Mouse (Mus musculus): ENCODE results near the gene Chd4. TPM values are rescaled to one million over a fixed set of nuclear protein-coding genes. Genes with fewer than 3 reads are reported as not detected.

Chd4 gene
- polyA plus RNA-seq, 1 experiment from 2014 or later, result 90.7 TPM

GRCm38 (mm10) chr6:125131302-125132156, 35.7 kb downstream of the Chd4 start, which contains the start of gene Nop2:
Gene Nop2, plus strand, starts transcription at chr6:125131909.
- Histone ChIP-seq H3K36me3 (peaks cover 78% of the 10 kb centered on the region), H3K4me3 (peak within 1 kb of the TSS; percentile 94), H3K4me1 (peaks cover 22% of the 10 kb centered on the region), H3K27ac (replicated peaks) (peak within 1 kb of the TSS; percentile 91), H3K27me3 (ENCODE audit: low read depth, poor library complexity, severe bottlenecking) (no peaks in the 10 kb centered on the region), H3K9me3 (replicated peaks) (no peaks in the 10 kb centered on the region)
- WGBS, result under 1% methylated on average over 66 of the region's 66 CpGs
- DNase-seq (ENCODE audit: low spot score), result peak; percentile 96

DNA sequence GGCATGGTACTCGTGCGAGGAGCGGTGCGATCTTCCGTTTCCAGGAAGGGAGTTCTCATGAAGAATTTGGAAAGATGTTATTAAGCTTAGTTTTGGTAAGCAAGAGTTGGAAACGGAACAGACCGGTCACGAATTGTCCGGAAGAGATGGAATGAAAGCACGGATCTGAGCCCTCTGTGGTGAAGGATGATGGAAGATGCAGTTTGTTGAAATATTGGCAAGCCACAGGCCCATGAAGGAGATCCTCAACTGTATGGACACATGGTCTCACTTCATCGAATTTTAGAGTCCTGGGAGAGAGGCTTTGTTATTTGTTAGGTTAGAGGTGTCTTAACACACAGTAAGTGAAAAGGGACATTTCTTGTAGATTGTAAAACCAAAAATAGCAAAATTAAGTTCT, 36.7 kb downstream of the Chd4 start:
- 13% methylated on average over 11 of the region's 11 CpGs for WGBS
- Histone ChIP-seq H3K9me3 (replicated peaks) (no peaks in the 10 kb centered on the region), H3K36me3 (peaks cover 78% of the 10 kb centered on the region), H3K4me3 (peak overlapping the region; percentile 94), H3K27ac (replicated peaks) (peak overlapping the region; percentile 91), H3K4me1 (peaks cover 22% of the 10 kb centered on the region), H3K27me3 (ENCODE audit: low read depth, poor library complexity, severe bottlenecking) (no peaks in the 10 kb centered on the region)
- DNase-seq (ENCODE audit: low spot score), result no peak

DNA sequence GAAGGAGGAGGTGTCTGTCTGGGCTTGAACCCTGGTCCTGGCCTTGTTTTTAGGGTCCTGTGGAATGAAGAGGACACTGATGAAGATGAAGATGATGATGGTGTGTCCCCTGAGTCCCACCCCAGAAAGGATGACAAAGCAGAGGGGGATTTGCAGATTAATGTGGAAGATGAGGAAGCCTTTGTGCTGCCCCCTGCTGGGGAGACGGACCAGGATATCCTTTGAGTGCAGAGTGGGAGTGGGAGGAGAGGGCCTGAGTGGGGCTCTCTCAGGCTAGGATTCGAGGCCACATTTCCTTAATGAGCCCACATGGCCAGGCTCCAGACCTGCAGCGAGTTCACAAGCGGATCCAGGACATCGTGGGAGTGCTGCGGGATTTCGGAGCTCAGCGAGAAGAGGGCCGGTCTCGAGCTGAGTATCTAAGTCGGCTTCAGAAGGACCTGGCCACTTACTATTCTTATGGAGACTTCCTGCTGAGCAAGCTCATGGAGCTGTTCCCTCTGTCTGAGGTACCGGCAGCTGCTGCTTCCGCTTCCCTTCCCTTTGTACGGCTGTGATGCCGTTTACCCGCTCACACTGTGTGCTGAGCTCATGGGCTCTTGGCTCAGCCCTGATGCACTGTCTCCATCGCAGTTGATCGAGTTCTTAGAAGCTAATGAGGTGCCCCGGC, 41.4 kb downstream of the Chd4 start:
- Histone ChIP-seq H3K4me1 (peaks cover 15% of the 10 kb centered on the region), H3K9me3 (replicated peaks) (no peaks in the 10 kb centered on the region), H3K36me3 (peaks cover 92% of the 10 kb centered on the region), H3K27me3 (ENCODE audit: low read depth, poor library complexity, severe bottlenecking) (no peaks in the 10 kb centered on the region), H3K27ac (replicated peaks) (no peak overlapping the region), H3K4me3 (no peak overlapping the region)
- WGBS, result 92% methylated on average over 19 of the region's 19 CpGs
- DNase-seq (ENCODE audit: low spot score), result peak; percentile 44

DNA sequence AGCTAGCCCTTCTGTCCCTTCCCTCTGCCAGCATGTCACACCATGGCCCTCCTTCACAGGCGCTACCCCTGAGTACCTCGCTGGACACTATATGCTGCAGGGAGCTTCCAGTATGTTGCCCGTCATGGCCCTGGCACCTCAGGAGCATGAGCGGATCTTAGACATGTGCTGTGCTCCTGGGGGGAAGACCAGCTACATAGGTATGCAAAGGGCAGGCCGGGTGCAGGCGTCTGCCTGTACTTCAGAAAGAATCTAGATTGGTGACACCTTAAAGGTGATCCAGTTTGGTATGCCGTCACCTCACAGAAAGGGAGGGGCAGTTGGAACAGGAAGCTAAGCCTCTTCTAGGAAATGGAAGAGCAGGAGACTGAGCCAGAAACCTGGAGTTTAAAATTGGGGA, 44.0 kb downstream of the Chd4 start:
- Histone ChIP-seq H3K4me1 (peaks cover 11% of the 10 kb centered on the region), H3K9me3 (replicated peaks) (no peaks in the 10 kb centered on the region), H3K27me3 (ENCODE audit: low read depth, poor library complexity, severe bottlenecking) (no peaks in the 10 kb centered on the region), H3K36me3 (peaks cover 99% of the 10 kb centered on the region), H3K4me3 (no peak overlapping the region), H3K27ac (replicated peaks) (no peak overlapping the region)
- 94% methylated on average over 7 of the region's 7 CpGs for WGBS
- DNase-seq (ENCODE audit: low spot score), result no peak

DNA sequence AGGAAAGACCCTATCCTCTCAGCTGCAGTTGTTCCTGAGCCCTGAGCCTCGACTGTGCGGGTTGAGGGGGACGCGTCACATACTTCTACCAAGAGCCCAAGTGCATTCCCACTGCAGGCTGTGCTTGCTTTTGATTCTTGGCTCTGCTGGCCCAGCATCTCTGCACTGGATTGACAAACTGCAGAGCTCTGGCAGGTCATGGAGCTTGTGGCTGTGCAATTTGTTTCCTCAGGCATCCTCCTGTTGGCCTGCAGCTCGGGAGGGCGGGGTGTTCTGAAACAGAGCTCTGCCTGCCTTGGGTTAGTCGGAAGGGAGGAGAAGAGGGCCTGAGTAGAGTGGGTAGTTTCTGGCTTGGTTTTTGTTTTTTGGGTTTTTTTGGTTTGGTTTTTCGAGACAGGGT, 46.7 kb downstream of the Chd4 start:
- 94% methylated on average over 8 of the region's 8 CpGs for WGBS
- no peaks in the 10 kb centered on the region for H3K9me3 ChIP-seq (replicated peaks)
- H3K36me3 ChIP-seq, result peaks cover 72% of the 10 kb centered on the region
- DNase-seq (ENCODE audit: low spot score), result no peak
- H3K4me1 ChIP-seq, result peaks cover 36% of the 10 kb centered on the region
- no peak overlapping the region for H3K27ac ChIP-seq (replicated peaks)
- H3K4me3 ChIP-seq, result no peak overlapping the region
- no peaks in the 10 kb centered on the region for H3K27me3 ChIP-seq (ENCODE audit: low read depth, poor library complexity, severe bottlenecking)

GRCm38 (mm10) chr6:125143128-125143527, 47.3 kb downstream of the Chd4 start:
- H3K36me3 ChIP-seq, result peaks cover 68% of the 10 kb centered on the region
- no peaks in the 10 kb centered on the region for H3K9me3 ChIP-seq (replicated peaks)
- H3K27me3 ChIP-seq (ENCODE audit: low read depth, poor library complexity, severe bottlenecking), result no peaks in the 10 kb centered on the region
- no peak for DNase-seq (ENCODE audit: low spot score)
- 80% methylated on average over 3 of the region's 3 CpGs for WGBS
- no peak overlapping the region for H3K4me3 ChIP-seq
- H3K27ac ChIP-seq (replicated peaks), result no peak overlapping the region
- peaks cover 43% of the 10 kb centered on the region for H3K4me1 ChIP-seq

GRCm38 (mm10) chr6:125143904-125144303, 48.1 kb downstream of the Chd4 start:
- peak overlapping the region; percentile 84 for H3K4me3 ChIP-seq
- peaks cover 68% of the 10 kb centered on the region for H3K36me3 ChIP-seq
- H3K27me3 ChIP-seq (ENCODE audit: low read depth, poor library complexity, severe bottlenecking), result no peaks in the 10 kb centered on the region
- peaks cover 51% of the 10 kb centered on the region for H3K4me1 ChIP-seq
- WGBS, result 84% methylated on average over 9 of the region's 9 CpGs
- DNase-seq (ENCODE audit: low spot score), result no peak
- H3K27ac ChIP-seq (replicated peaks), result peak overlapping the region; percentile 95; the same call in 1 of the 2 replicates
- H3K9me3 ChIP-seq (replicated peaks), result no peaks in the 10 kb centered on the region

GRCm38 (mm10) chr6:125145001-125145400, 49.2 kb downstream of the Chd4 start, which contains the start of gene Iffo1:
Gene Iffo1, plus strand, starts transcription at chr6:125145241.
- WGBS, result under 1% methylated on average over 16 of the region's 16 CpGs
- DNase-seq (ENCODE audit: low spot score), result peak; percentile 95
- Histone ChIP-seq H3K27me3 (ENCODE audit: low read depth, poor library complexity, severe bottlenecking) (no peaks in the 10 kb centered on the region), H3K36me3 (peaks cover 67% of the 10 kb centered on the region), H3K9me3 (replicated peaks) (no peaks in the 10 kb centered on the region), H3K4me1 (peaks cover 59% of the 10 kb centered on the region), H3K4me3 (peak within 1 kb of the TSS; percentile 84), H3K27ac (replicated peaks) (peak within 1 kb of the TSS; percentile 95)

- 2% methylated on average over 35 of the region's 35 CpGs for WGBS
- Histone ChIP-seq H3K36me3 (peaks cover 65% of the 10 kb centered on the region), H3K9me3 (replicated peaks) (no peaks in the 10 kb centered on the region), H3K4me1 (peaks cover 59% of the 10 kb centered on the region), H3K4me3 (peak overlapping the region; percentile 84), H3K27ac (replicated peaks) (peak overlapping the region; percentile 95), H3K27me3 (ENCODE audit: low read depth, poor library complexity, severe bottlenecking) (no peaks in the 10 kb centered on the region)
- no peak for DNase-seq (ENCODE audit: low spot score)
Observed at GRCm38 (mm10) chr6:125145479-125145951, 49.7 kb downstream of the Chd4 start.

- DNase-seq (ENCODE audit: low spot score), result no peak
- WGBS, result 60% methylated on average over 7 of the region's 7 CpGs
- H3K36me3 ChIP-seq, result peaks cover 65% of the 10 kb centered on the region
- H3K27me3 ChIP-seq (ENCODE audit: low read depth, poor library complexity, severe bottlenecking), result no peaks in the 10 kb centered on the region
- H3K27ac ChIP-seq (replicated peaks), result peak overlapping the region; percentile 95
- peaks cover 59% of the 10 kb centered on the region for H3K4me1 ChIP-seq
- H3K4me3 ChIP-seq, result peak overlapping the region; percentile 84
- H3K9me3 ChIP-seq (replicated peaks), result no peaks in the 10 kb centered on the region
Observed at GRCm38 (mm10) chr6:125146148-125146547, 50.4 kb downstream of the Chd4 start.

- H3K4me1 ChIP-seq, result peaks cover 59% of the 10 kb centered on the region
- peak overlapping the region; percentile 84 for H3K4me3 ChIP-seq
- whole genome bisulfite sequencing, result 87% methylated on average over 4 of the region's 4 CpGs
- H3K27ac ChIP-seq (replicated peaks), result peak overlapping the region; percentile 95; the same call in 1 of the 2 replicates
- H3K9me3 ChIP-seq (replicated peaks), result no peaks in the 10 kb centered on the region
- DNase-seq (ENCODE audit: low spot score), result no peak
- H3K27me3 ChIP-seq (ENCODE audit: low read depth, poor library complexity, severe bottlenecking), result no peaks in the 10 kb centered on the region
- peaks cover 65% of the 10 kb centered on the region for H3K36me3 ChIP-seq
Observed at GRCm38 (mm10) chr6:125146797-125147196, 51.0 kb downstream of the Chd4 start.

- DNase-seq (ENCODE audit: low spot score), result no peak
- Histone ChIP-seq H3K36me3 (peaks cover 65% of the 10 kb centered on the region), H3K9me3 (replicated peaks) (no peaks in the 10 kb centered on the region), H3K4me3 (peak overlapping the region; percentile 84), H3K4me1 (peaks cover 59% of the 10 kb centered on the region), H3K27me3 (ENCODE audit: low read depth, poor library complexity, severe bottlenecking) (no peaks in the 10 kb centered on the region), H3K27ac (replicated peaks) (0 out of 2 replicates have a peak overlapping the region, but pooled peaks have one; percentile 95)
- WGBS, result 77% methylated on average over 10 of the region's 10 CpGs
Observed at GRCm38 (mm10) chr6:125147329-125147728, 51.5 kb downstream of the Chd4 start.
